Mouse (Mus musculus): ENCODE measurements at regions not wholly inside any gene's neighbourhood (a gene's known extent, or its start where the extent isn't known, plus 50 kb on each side); places are given as distances from the start of the nearest gene placed in this dataset.

- in situ Hi-C loops (cut with MboI; ENCODE audit: low pct_ligation_motif_present, low pct_unique_long_range_greater_than_20kb, low sequenced_read_pairs), result no loop called here
Observed at GRCm38 (mm10) chr17:64529296-64529994, 71.1 kb upstream of the Man2a1 start.

GRCm38 (mm10) chr17:64531150-64531549 is 69.4 kb upstream of the Man2a1 start:
- Histone ChIP-seq H3K9me3 (replicated peaks; ENCODE audit: low read length) (peaks cover 17% of the 10 kb centered on the region), H3K27me3 (replicated peaks) (no peaks in the 10 kb centered on the region), H3K4me2 (ENCODE audit: insufficient read depth, low read depth, poor library complexity, severe bottlenecking) (no peak overlapping the region), H3K4me3 (replicated peaks in 1 of 3; ENCODE audit: low read depth in 2 of 3, low read length in 2 of 3, poor library complexity in 1 of 3) (no peak overlapping the region), H3K4me1 (ENCODE audit: control insufficient read depth in 1 of 2, insufficient read depth in 2 of 2) (peaks cover 6 to 14% of the 10 kb centered on the region in 2 experiments; a peak in 3 of 4 replicates), H3K27ac (ENCODE audit: insufficient read depth, low read depth) (peak overlapping the region; percentile 16; the same call in 1 of the 2 replicates), H3K79me2 (replicated peaks; ENCODE audit: control insufficient read depth, extremely low read depth, insufficient read depth, poor library complexity, severe bottlenecking) (no peaks in the 10 kb centered on the region), H3K9ac (ENCODE audit: insufficient read depth, low read depth) (no peak overlapping the region), H3K36me3 (replicated peaks in 1 of 2; ENCODE audit: control insufficient read depth in 1 of 2, insufficient read depth in 1 of 2, low read length in 1 of 2) (no peaks in the 10 kb centered on the region)
- in situ Hi-C loops (cut with MboI; ENCODE audit: low pct_ligation_motif_present, low pct_unique_long_range_greater_than_20kb, low sequenced_read_pairs) (no loop called here), dilution Hi-C loops (cut with MboI; ENCODE audit: extremely low pct_ligation_motif_present, extremely low pct_unique_long_range_greater_than_20kb, low sequenced_read_pairs) (no loop called here)
- TF ChIP-seq EP300 (IDR thresholded peaks at IDR 0.05; ENCODE audit: low read length) (0 out of 2 replicates have a peak, but pooled peaks have one; percentile 33), ZNF384 (IDR thresholded peaks at IDR 0.05; ENCODE audit: low read depth, low read length) (no peak), CTCF (conservative IDR thresholded peaks at IDR 0.05 in 1 of 2, IDR thresholded peaks at IDR 0.05 in 1 of 2; ENCODE audit: low read depth in 2 of 2, low read length in 2 of 2) (0 out of 4 replicates have a peak, but pooled peaks of 1 of the 2 experiments have one; percentile 21)
- DNase-seq (ENCODE audit: extremely low read depth), result peak; percentile 47

More at GRCm38 (mm10) chr17:64529296-64529994, 71.1 kb upstream of the Man2a1 start:
- H3K9ac ChIP-seq (ENCODE audit: insufficient read depth, low read depth), result no peak overlapping the region
- H3K27ac ChIP-seq (ENCODE audit: insufficient read depth, low read depth), result no peak overlapping the region
- H3K4me3 ChIP-seq (replicated peaks in 1 of 3; ENCODE audit: low read depth in 2 of 3, low read length in 2 of 3, poor library complexity in 1 of 3), result no peak overlapping the region
- H3K9me3 ChIP-seq (replicated peaks; ENCODE audit: low read length), result peaks cover 17% of the 10 kb centered on the region
- H3K27me3 ChIP-seq (replicated peaks), result no peaks in the 10 kb centered on the region
- H3K36me3 ChIP-seq (replicated peaks in 1 of 2; ENCODE audit: control insufficient read depth in 1 of 2, insufficient read depth in 1 of 2, low read length in 1 of 2), result no peaks in the 10 kb centered on the region
- no peak for TF ChIP-seq MAZ (IDR thresholded peaks at IDR 0.05; ENCODE audit: low read depth, low read length)
- no peak for TF ChIP-seq UBTF (IDR thresholded peaks at IDR 0.05; ENCODE audit: low read depth, low read length)
- TF ChIP-seq CTCF (conservative IDR thresholded peaks at IDR 0.05 in 1 of 2, IDR thresholded peaks at IDR 0.05 in 1 of 2; ENCODE audit: low read depth in 2 of 2, low read length in 2 of 2), result peak in 1 of 2 experiments; percentile 31; a peak in 2 of 4 replicates
- no peak for TF ChIP-seq RCOR1 (conservative IDR thresholded peaks at IDR 0.05; ENCODE audit: low read depth, low read length)
- no peak for TF ChIP-seq CHD1 (IDR thresholded peaks at IDR 0.05; ENCODE audit: low read depth, low read length)
- H3K79me2 ChIP-seq (replicated peaks; ENCODE audit: control insufficient read depth, extremely low read depth, insufficient read depth, poor library complexity, severe bottlenecking), result no peaks in the 10 kb centered on the region
- DNase-seq (ENCODE audit: extremely low read depth), result no peak
- H3K4me1 ChIP-seq (ENCODE audit: control insufficient read depth in 1 of 2, insufficient read depth in 2 of 2), result peaks cover 6 to 14% of the 10 kb centered on the region in 2 experiments; a peak in 3 of 4 replicates
- dilution Hi-C loops (cut with MboI; ENCODE audit: extremely low pct_ligation_motif_present, extremely low pct_unique_long_range_greater_than_20kb, low sequenced_read_pairs), result no loop called here
- H3K4me2 ChIP-seq (ENCODE audit: insufficient read depth, low read depth, poor library complexity, severe bottlenecking), result no peak overlapping the region

- peaks cover 14% of the 10 kb centered on the region for H3K9me3 ChIP-seq (replicated peaks; ENCODE audit: low read length)
- in situ Hi-C loops (cut with MboI; ENCODE audit: low pct_ligation_motif_present, low pct_unique_long_range_greater_than_20kb, low sequenced_read_pairs), result no loop called here
- H3K4me1 ChIP-seq (ENCODE audit: control insufficient read depth in 1 of 2, insufficient read depth in 2 of 2), result peaks cover 6 to 14% of the 10 kb centered on the region in 2 experiments; a peak in 3 of 4 replicates
- H3K27ac ChIP-seq (ENCODE audit: insufficient read depth, low read depth), result no peak overlapping the region
- H3K4me2 ChIP-seq (ENCODE audit: insufficient read depth, low read depth, poor library complexity, severe bottlenecking), result no peak overlapping the region
- H3K79me2 ChIP-seq (replicated peaks; ENCODE audit: control insufficient read depth, extremely low read depth, insufficient read depth, poor library complexity, severe bottlenecking), result no peaks in the 10 kb centered on the region
- no peaks in the 10 kb centered on the region for H3K36me3 ChIP-seq (replicated peaks in 1 of 2; ENCODE audit: control insufficient read depth in 1 of 2, insufficient read depth in 1 of 2, low read length in 1 of 2)
- no peak for DNase-seq (ENCODE audit: extremely low read depth)
- TF ChIP-seq ELF1 (IDR thresholded peaks at IDR 0.05; ENCODE audit: low read depth, low read length), result no peak
- no peak for TF ChIP-seq KAT2A (IDR thresholded peaks at IDR 0.05; ENCODE audit: insufficient replicate concordance, low read length)
- no peak for TF ChIP-seq NELFE (IDR thresholded peaks at IDR 0.05; ENCODE audit: low read depth, low read length)
- TF ChIP-seq UBTF (IDR thresholded peaks at IDR 0.05; ENCODE audit: low read depth, low read length), result no peak
- TF ChIP-seq CHD2 (IDR thresholded peaks at IDR 0.05; ENCODE audit: low read length), result no peak
- no peak for TF ChIP-seq TCF12 (IDR thresholded peaks at IDR 0.05; ENCODE audit: low read depth, low read length)
- no peak for TF ChIP-seq RAD21 (IDR thresholded peaks at IDR 0.05; ENCODE audit: low read depth, low read length)
- no peak for TF ChIP-seq CHD1 (IDR thresholded peaks at IDR 0.05; ENCODE audit: low read depth, low read length)
- no peak for TF ChIP-seq USF2 (conservative IDR thresholded peaks at IDR 0.05; ENCODE audit: low read depth, low read length)
- no peak for TF ChIP-seq ETS1 (conservative IDR thresholded peaks at IDR 0.05; ENCODE audit: low read depth, low read length)
- TF ChIP-seq MXI1 (IDR thresholded peaks at IDR 0.05; ENCODE audit: low read depth, low read length), result no peak
- no peak for TF ChIP-seq USF1 (IDR thresholded peaks at IDR 0.05; ENCODE audit: low read depth, low read length)
- no peaks in the 10 kb centered on the region for H3K27me3 ChIP-seq (replicated peaks)
- H3K4me3 ChIP-seq (replicated peaks in 1 of 3; ENCODE audit: low read depth in 2 of 3, low read length in 2 of 3, poor library complexity in 1 of 3), result no peak overlapping the region
- dilution Hi-C loops (cut with MboI; ENCODE audit: extremely low pct_ligation_motif_present, extremely low pct_unique_long_range_greater_than_20kb, low sequenced_read_pairs), result no loop called here
- no peak overlapping the region for H3K9ac ChIP-seq (ENCODE audit: insufficient read depth, low read depth)
Observed at GRCm38 (mm10) chr17:64534323-64534722, 66.2 kb upstream of the Man2a1 start.
